Mouse (Mus musculus): ENCODE measurements at regions not wholly inside any gene's neighbourhood (a gene's known extent, or its start where the extent isn't known, plus 50 kb on each side); places are given as distances from the start of the nearest gene placed in this dataset.
"Not testable (repeated sequence)": the region's sequence is repeated elsewhere in the genome, so short reads cannot be mapped to it uniquely, and the experiment has no call there.

DNA sequence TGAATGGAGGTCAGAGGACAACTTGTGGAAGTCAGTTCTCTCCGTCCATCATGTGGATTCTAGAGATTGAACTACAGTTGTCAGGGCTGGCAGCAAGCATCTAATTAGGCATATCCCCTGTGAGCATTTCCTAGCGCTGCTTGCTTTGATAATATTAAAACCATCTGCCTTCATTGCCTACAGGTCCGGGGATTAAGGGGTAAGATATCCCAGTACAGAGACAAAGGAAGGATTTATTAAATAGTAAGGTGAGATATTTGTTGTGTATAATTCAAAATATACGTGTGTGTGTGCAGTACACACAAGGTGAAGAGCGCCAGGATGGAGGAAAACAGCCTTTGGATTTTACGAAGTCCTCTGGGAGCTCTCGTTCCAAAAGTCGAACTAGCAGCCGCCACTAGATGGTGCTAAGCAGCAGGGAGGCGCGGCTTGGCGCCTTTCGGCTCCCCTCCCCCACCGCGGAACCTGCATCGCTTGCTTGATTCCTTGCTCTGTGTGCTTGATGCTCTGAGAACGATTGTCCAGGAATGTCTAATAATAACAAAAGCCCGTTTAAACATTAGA is 88.4 kb upstream of the Rpl34 start:
- DNase-seq = peak; percentile 63

DNA sequence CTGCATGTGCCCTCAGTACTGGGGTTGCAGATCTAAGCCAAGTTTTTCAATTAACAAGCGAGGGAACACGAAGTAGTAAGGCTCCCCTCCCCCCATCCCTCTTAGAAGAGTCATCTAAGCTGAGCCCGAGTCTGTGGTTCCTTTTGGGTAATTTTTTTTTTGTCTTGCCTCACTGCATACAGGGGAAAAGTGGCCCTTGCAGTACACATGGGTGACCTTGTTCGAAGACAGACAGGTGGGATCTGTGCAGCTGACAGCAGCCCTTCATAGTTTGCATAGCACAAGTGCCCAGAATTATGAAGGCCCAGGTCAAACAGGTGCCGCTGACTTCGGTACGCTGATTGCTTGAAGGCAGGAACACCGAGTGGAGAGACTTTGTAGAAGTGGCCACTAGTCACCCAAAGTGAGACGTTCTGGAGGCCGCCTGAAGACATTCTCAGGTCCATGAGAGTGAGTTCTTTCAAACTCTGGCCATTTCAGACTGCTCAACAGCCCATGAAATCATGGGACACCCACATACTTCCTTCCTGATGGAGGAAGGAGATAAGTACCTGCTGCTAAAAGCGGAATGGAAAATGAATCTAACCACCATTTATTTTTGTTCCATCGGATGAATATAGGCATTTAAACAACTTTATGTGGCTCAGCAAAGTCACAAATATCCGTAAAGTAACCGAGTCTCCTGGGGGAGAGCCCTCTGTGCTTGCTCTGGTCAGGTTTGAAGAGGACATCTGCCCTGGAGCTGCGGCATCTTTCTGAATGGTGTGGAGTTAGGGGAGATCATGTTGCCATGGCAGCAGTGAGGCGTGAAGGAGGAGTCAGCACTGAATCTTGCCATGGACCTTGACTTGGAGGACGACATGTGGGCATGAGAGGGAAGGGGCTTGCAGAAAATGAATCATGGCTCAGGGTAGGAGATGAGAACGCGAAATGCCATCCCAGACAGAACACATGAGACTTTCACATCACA is 79.8 kb upstream of the Rpl34 start:
- no peak for DNase-seq

DNA sequence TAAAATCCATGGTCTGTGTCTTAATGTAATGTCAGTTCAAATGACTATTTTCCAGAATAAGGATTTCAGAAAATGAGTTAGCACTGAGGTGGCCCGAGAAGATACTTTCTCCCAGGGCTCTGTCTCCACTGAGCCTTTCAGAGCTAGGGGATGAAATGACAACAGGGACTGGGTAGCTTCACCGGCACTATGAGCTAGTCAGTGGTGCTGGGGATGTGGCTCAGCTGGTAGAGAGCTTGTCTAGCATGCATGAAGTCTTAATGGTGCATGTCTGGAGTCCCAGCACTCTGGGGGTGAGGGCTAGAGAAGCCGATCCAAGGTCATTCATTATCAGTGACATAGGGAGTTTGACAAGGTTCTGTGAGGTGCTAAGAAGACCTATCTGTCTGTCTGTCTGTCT is 75.1 kb upstream of the Rpl34 start:
- no peak for DNase-seq

DNA sequence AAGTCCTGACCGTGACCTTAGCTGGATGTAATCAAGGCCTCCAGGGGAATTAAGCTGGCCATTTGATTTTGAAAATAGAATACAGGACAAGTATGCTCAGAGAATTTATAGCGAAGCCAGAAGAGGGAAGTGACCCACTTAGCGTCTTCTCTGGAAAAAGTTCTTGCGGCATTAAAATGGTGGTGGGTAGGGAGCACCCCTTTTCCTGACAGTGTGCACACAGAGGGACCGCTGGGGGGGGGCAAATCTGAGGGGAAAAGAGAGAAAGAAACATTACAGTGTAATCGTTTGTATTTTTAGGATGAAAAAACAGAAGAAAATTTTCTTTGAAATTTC is 74.1 kb upstream of the Rpl34 start:
- no peak for DNase-seq

DNA sequence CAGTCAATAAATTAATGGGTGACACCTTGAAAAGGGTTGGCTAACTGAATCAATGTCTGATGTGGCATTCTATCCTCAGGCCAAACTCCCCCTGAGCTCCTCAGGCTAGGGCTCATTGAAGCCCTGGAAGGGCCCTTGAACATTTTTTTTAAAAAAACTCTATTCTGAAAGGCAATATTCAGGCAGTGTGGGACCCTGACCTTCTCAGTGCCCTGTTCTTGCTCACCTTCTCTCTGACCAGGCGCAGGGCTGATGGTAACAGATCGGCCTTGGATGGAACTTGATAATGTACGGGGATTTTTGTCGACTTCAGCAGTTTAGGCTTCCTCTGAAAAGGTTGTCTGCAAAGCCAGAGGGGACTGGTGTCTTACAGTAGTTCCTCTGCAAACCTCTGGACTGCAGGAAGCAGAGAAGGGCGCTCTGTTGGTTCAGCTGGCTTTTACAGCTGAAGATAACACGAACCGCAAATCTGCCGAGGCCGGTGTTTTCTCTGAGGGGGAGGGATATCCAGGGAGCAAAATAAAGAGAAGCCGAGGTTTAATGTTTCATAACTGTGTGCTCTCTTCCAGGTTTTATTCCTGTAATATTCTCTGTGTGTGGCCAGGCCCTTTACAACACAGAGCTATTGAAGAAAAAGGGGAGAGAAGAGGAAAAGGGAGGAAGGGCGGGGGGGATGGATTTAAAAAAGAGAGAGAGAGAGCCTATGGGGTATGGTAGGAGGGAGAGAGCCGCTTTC is 73.6 kb upstream of the Rpl34 start:
- DNase-seq = no peak

DNA sequence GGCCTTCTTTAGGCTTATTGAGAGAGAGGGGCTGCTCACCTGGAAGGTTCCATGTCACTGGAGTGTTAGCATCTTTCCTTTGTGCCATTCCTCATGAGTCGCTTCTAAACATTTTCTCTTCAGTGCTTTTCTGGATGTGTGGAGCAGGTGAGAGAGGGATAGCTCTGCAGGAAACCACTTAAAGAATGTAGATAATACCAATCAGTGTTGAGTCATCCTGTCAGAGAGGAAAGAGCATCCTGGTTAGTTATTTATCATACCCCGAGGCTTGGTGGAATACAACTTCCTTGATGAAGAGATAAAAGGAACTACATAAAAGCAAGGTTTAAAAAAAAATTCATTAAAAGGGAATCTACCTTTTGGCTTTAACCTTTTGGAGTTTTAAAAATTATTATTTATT is 69.8 kb upstream of the Rpl34 start:
- DNase-seq = no peak

DNA sequence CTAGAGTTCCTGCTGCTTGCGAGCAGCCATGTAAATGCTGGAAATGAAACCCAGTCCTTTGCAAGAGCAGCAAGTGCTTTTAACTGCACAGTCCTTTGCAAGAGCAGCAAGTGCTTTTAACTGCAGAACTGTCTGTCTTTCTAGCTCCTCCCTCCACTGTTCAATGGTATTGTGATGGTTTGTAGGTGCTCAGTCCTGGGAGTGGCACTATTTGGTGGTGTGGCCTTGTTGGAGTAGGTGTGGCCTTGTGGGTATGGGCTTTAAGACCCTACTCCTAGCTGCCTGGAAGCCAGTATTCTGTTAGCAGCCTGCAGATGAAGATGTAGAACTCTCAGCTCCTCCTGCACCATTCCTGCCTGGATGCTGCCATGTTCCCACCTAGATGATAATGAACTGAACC is 67.8 kb upstream of the Rpl34 start:
- not testable (repeated sequence) for DNase-seq

DNA sequence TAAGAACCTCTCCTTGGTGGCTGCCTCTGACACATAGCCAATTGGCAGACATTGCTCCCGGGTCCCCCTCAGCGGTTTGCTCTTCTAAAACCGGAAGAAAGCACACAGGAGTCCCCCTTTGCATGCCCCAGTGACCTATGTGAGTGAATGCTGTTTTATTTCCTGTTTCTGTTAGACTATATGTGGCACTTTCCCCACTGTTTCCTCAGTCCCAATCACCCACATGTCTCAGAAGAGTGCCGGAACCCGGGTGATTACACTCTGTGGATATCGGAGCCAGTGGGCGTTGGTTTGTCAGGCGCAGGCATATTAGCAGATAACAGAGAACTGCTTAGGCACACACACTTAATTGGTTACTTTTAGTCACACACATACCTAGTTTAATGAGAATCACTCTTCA is 66.3 kb upstream of the Rpl34 start:
- no peak for DNase-seq

DNA sequence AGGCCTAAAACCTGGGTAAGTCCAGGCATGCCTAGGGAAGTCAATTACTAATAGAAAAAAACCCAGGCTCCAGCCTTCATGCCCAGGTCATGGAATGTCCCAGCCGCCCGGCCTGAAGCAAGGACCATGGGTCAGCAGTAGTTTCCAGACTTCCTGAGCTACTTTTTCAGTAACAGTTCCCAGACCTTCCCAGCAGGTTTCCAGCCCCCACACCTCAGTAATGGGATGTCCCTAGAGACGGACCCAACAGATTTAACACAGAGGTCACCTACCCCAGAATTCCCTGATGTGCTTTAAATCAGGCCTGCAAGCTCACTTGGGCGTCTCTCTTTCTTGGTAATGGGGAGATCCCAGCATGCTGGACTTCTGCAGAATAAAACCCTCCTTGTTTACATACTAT is 65.2 kb upstream of the Rpl34 start:
- no peak for DNase-seq

DNA sequence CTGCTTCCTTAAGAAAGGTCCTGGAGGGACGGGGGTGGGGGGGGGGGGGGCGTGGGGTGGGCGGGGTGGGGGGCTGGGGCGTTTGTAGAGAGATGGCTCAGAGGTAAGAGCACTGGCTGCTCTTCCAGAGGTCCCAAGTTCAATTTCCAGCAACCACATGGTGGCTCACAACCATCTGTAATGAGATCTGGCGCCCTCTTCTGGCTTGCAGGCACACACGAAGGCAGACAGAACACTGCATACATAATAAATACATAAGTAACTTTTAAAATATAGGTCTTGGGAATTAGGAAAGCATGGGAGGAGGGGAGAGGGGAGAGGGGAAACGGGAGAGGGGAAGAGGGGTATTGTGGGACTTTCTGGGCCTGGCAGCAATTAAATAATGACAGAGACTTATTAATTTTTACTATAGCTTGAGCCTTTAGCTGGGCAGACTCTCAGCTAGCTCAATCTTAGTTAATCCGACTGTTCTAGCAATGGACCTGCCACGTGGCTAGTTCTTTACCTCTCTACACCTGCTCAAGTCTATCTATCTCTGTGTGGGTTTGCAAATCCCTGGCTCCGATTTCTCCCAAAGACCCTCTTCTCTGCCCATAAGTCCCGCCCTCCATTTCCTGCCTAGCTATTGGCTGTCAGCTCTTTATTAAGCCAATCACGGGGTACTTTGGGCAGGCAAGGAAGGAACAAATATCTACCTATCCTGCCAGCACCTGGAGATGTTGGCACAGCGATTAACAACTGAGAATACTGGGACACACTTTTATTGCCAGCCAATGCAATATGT is 64.1 kb upstream of the Rpl34 start:
- no peak for DNase-seq

DNA sequence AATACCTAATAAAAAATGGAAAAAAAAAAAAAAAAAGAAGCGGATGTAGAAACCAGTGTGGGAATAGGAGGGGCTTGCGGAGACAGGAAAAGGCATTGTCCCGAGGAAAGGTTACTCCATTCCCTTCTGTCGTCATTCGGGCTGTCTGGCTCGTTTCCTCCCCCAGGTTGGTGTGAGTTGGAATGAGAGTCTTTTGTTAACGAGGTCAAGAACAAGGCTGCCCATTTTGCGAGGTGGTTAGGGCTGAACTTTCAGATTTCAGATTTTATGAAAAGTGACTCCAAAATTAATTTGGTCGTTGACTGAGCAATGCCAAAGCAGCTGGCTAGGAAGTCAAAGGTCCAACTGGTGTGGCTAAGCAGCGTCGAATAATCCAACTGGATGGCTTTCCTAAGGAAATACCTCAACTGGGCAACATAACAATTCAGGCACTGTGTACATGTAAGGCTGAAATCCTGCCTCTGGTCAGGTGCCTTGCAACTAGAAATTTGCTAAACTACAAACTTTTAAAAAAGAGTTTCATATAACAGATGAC is 50.6 kb upstream of the Rpl34 start:
- DNase-seq = no peak

Measured in kidney, adult 11 months (tissue).